ENCODE assay signal across 8 mouse cellular contexts in genomic region chr8:94950046-94950445, GRCm38 (mm10). TPM values are rescaled to one million over a fixed set of nuclear protein-coding genes. Genes with fewer than 3 reads are reported as not detected.
DNase-seq lines count a peak whose midpoint lies in the region; ATAC-seq and TF ChIP-seq lines count a peak whose summit lies in the region.

No protein-coding gene starts in this region.

- no peak for TF ChIP-seq POLR2A in kidney, adult 2 months (IDR thresholded peaks at IDR 0.05; ENCODE audit: low read depth, low read length)
- no peak for TF ChIP-seq POLR2A in small intestine, adult 2 months (IDR thresholded peaks at IDR 0.05; ENCODE audit: low read depth, low read length)

- peak; percentile 71 for DNase-seq in urinary bladder, postnatal 14 days (ENCODE audit: low spot score)
- no peak for DNase-seq in urinary bladder, adult 2 months (ENCODE audit: low spot score)
- DNase-seq in embryo, embryonic 11 days, result peak; percentile 75
- peak; percentile 88 for DNase-seq in kidney, adult 2 months
- DNase-seq in limb, embryonic 10.5 days (ENCODE audit: low spot score), result peak; percentile 77

- WGBS in kidney, adult 2 months, result 21% methylated on average over 4 of the region's 4 CpGs
- 20% methylated on average over 4 of the region's 4 CpGs for WGBS in limb, embryonic 10.5 days
- 25% methylated on average over 4 of the region's 4 CpGs for WGBS in midbrain, embryonic 13.5 days
- WGBS in small intestine, adult 2 months, result 21% methylated on average over 4 of the region's 4 CpGs

- H3K27me3 ChIP-seq in kidney, adult 2 months (replicated peaks; ENCODE audit: control insufficient read depth, insufficient read depth, low read length), result no peaks in the 10 kb centered on the region
- 0 out of 2 replicates have a peak, but pooled peaks cover under 1% of the 10 kb centered on the region for H3K27me3 ChIP-seq in limb, embryonic 10.5 days (ENCODE audit: low read depth, poor library complexity, severe bottlenecking)
- no peaks in the 10 kb centered on the region for H3K27me3 ChIP-seq in midbrain, embryonic 13.5 days
- H3K27me3 ChIP-seq in small intestine, adult 2 months (ENCODE audit: control insufficient read depth, insufficient read depth, low read length), result no peaks in the 10 kb centered on the region

- peaks cover 9% of the 10 kb centered on the region for H3K4me1 ChIP-seq in kidney, adult 2 months (ENCODE audit: control insufficient read depth, insufficient read depth, low read length)
- 0 out of 2 replicates have a peak, but pooled peaks cover 6% of the 10 kb centered on the region for H3K4me1 ChIP-seq in limb, embryonic 10.5 days
- peaks cover 9% of the 10 kb centered on the region for H3K4me1 ChIP-seq in midbrain, embryonic 13.5 days (replicated peaks)
- H3K4me1 ChIP-seq in small intestine, adult 2 months (ENCODE audit: control insufficient read depth, insufficient read depth, insufficient read length, low read length), result peaks cover 5% of the 10 kb centered on the region; the same call in 1 of the 2 replicates

- H3K4me3 ChIP-seq in kidney, adult 2 months (ENCODE audit: insufficient read depth, low read depth, low read length), result no peak overlapping the region
- H3K4me3 ChIP-seq in limb, embryonic 10.5 days, result no peak overlapping the region
- H3K4me3 ChIP-seq in midbrain, embryonic 13.5 days (replicated peaks), result no peak overlapping the region
- no peak overlapping the region for H3K4me3 ChIP-seq in small intestine, adult 2 months (ENCODE audit: low read depth, low read length)

- H3K27ac ChIP-seq in kidney, adult 2 months (ENCODE audit: insufficient read depth, low read depth, low read length), result no peak overlapping the region
- H3K27ac ChIP-seq in limb, embryonic 10.5 days, result no peak overlapping the region
- H3K27ac ChIP-seq in midbrain, embryonic 13.5 days, result no peak overlapping the region
- no peak overlapping the region for H3K27ac ChIP-seq in small intestine, adult 2 months (ENCODE audit: insufficient read depth, low read depth, low read length)

- no peak overlapping the region for H3K9ac ChIP-seq in midbrain, embryonic 13.5 days (replicated peaks)

- H3K9me3 ChIP-seq in limb, embryonic 10.5 days (replicated peaks), result no peaks in the 10 kb centered on the region
- no peaks in the 10 kb centered on the region for H3K9me3 ChIP-seq in midbrain, embryonic 13.5 days

- TF ChIP-seq CTCF in kidney, adult 2 months (conservative IDR thresholded peaks at IDR 0.05; ENCODE audit: insufficient read depth, insufficient read length, low read depth, low read length), result peak; percentile 97
- peak; percentile 93; the same call in 1 of the 2 replicates for TF ChIP-seq CTCF in small intestine, adult 2 months (IDR thresholded peaks at IDR 0.05; ENCODE audit: extremely low read depth, insufficient read length, insufficient replicate concordance, low read depth, low read length)

- no peaks in the 10 kb centered on the region for H3K36me3 ChIP-seq in kidney, adult 2 months (ENCODE audit: control insufficient read depth, insufficient read depth, low read length)
- no peaks in the 10 kb centered on the region for H3K36me3 ChIP-seq in limb, embryonic 10.5 days
- no peaks in the 10 kb centered on the region for H3K36me3 ChIP-seq in midbrain, embryonic 13.5 days
- no peaks in the 10 kb centered on the region for H3K36me3 ChIP-seq in small intestine, adult 2 months (ENCODE audit: control insufficient read depth, insufficient read depth, low read length)

- no peak overlapping the region for H3K4me2 ChIP-seq in midbrain, embryonic 13.5 days (replicated peaks)

- peak; percentile 50 for ATAC-seq in granulocyte monocyte progenitor cell, adult 5-6 weeks (replicated peaks; ENCODE audit: poor library complexity, severe bottlenecking)
- ATAC-seq in midbrain, embryonic 13.5 days, result peak; percentile 89

RNA-seq across cellular contexts. Expression of gene Adgrg1, which starts 24.5 kb away (rescaled TPM):
- 47.4 and 52.8 TPM in 2 replicates for polyA plus RNA-seq in urinary bladder, adult 2 months (2012; rRNA removed)
- total RNA-seq in granulocyte monocyte progenitor cell, adult 5-6 weeks (2014; fragmentation: Nextera tagmentation), result 115 and 208 TPM in 2 replicates
- total RNA-seq in granulocyte monocyte progenitor cell, adult 5-6 weeks (2017), result 50.3 and 50.9 TPM in 2 replicates
- 342 and 447 TPM in 2 replicates for polyA plus RNA-seq in kidney, adult 2 months (2012; rRNA removed)
- 7.0 and 11.6 TPM in 2 replicates for polyA plus RNA-seq in limb, embryonic 10.5 days (2016; fragmentation: Nextera tagmentation; extraction: Ambion mirVana)
- 189 and 212 TPM in 2 replicates for polyA plus RNA-seq in midbrain, embryonic 13.5 days (2015; fragmentation: Nextera tagmentation; extraction: Ambion mirVana)
- 32.3 and 36.4 TPM in 2 replicates for polyA plus RNA-seq in small intestine, adult 2 months (2012; rRNA removed)

RNA-seq across cellular contexts. Expression of gene Adgrg5, which starts 26.6 kb away (rescaled TPM):
- polyA plus RNA-seq in urinary bladder, adult 2 months (2012; rRNA removed), result 1.4 TPM in 2 replicates
- total RNA-seq in granulocyte monocyte progenitor cell, adult 5-6 weeks (2014; fragmentation: Nextera tagmentation), result not detected in 2 replicates
- not detected in 2 replicates for total RNA-seq in granulocyte monocyte progenitor cell, adult 5-6 weeks (2017)
- polyA plus RNA-seq in kidney, adult 2 months (2012; rRNA removed), result 0.56 and 2.6 TPM in 2 replicates
- 0.18 and 0.74 TPM in 2 replicates for polyA plus RNA-seq in limb, embryonic 10.5 days (2016; fragmentation: Nextera tagmentation; extraction: Ambion mirVana)
- polyA plus RNA-seq in midbrain, embryonic 13.5 days (2015; fragmentation: Nextera tagmentation; extraction: Ambion mirVana), result 0.08 and 0.13 TPM in 2 replicates
- polyA plus RNA-seq in small intestine, adult 2 months (2012; rRNA removed), result 10.2 and 15.4 TPM in 2 replicates

RNA-seq across cellular contexts. Expression of gene Ccdc102a, which starts 32.1 kb away (rescaled TPM):
- 36.5 and 36.8 TPM in 2 replicates for polyA plus RNA-seq in urinary bladder, adult 2 months (2012; rRNA removed)
- total RNA-seq in granulocyte monocyte progenitor cell, adult 5-6 weeks (2014; fragmentation: Nextera tagmentation), result not detected in 2 replicates
- 0.34 and 1.5 TPM in 2 replicates for total RNA-seq in granulocyte monocyte progenitor cell, adult 5-6 weeks (2017)
- polyA plus RNA-seq in kidney, adult 2 months (2012; rRNA removed), result 5.7 and 6.8 TPM in 2 replicates
- 27.0 and 32.3 TPM in 2 replicates for polyA plus RNA-seq in limb, embryonic 10.5 days (2016; fragmentation: Nextera tagmentation; extraction: Ambion mirVana)
- 4.0 and 6.0 TPM in 2 replicates for polyA plus RNA-seq in midbrain, embryonic 13.5 days (2015; fragmentation: Nextera tagmentation; extraction: Ambion mirVana)
- polyA plus RNA-seq in small intestine, adult 2 months (2012; rRNA removed), result 8.1 TPM in 2 replicates
